Mouse (Mus musculus) c-Kit-positive CD71-positive TER-119-negative erythroid progenitor cells, embryonic 14.5 days (primary cell): ENCODE data around the gene Asb16.

Experiments
- DNase-seq: peaks from one replicate; pipeline ENCODE4 v3.0.0-alpha.2; 2013; ENCODE audit warnings: low read depth

The Asb16 gene

DNA sequence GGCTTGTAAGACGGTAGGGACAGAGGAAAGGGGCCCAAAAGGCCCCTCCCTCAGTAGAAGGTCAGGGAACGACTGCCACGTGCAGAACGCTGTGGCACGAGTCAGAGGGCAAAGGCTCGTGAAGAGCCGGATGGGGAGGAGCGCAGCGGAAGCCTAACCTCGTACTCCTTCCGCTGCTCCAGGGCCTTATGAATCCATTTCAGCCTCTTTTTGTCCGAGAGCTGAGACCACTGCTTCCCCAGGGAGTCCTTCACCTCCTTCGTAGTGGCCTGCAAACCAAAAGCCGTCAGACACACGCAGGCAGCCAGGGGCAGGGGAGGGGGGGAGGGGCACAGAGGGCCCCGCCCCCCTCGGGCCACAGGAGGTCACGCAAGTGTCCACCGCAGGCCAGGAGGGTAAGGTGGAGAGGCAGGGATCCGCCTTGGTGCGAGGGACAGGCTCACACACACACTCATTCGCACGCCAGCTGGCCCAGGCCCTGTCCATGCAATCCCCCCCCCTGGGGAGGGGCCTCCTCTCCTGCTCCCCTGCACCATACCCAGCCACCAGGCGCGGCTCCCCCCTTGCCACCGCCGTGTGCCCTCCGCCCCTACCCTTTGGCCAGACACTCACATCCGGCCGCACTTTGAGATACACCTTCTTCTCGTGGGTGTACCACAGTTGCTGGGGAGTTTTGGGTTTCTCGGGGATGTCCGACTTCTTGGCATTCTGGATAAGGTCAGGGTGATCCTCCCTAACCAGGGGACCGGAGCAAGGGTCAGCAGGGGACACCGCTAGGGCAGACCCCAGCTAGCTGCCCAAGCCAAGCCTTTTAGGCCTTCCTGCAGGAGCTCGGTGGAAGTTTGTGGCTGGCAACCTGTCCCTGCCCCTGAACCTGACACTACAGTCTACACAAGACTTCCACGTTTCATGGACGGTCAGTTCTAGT lies 42.5 kb downstream of the Asb16 start:
- no peak for DNase-seq

DNA sequence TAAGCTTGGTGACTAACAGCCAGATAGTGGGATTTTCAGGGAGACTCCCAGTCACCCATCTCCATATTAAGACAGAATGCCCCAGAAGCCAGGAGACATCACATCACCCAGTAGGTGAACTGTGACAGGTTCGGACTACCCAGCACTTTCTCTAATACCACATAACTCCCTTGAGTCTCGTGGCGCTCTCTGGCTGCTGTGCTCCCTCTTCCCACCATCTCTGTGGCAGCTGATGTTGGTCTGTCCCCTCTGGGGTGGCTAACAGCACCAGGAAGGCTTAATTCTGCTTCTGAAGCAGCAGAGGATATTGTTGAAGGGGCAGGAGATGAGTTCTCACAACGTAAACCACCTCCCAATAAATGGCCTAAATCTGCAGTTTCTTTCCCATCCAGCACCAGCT lies 43.4 kb downstream of the Asb16 start:
- no peak for DNase-seq

DNA sequence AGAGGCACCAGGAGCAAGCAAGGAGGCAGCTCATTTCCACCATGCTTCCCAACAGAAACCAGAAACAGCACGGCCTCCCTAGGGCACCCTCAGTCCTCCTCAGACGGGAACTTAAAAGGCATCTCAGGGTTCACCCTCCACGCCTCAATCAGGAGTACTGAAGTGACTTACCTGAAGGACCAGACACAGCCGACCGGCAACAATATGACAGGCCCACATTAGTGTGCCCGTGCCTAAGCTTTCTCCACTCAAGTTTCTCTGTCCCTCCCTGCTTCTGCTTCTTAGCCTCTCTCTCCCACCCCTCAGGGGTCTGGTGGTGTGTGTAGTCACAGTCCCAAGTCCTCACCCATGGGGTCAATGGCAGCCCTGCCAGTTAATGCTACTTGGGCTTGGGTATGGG lies 44.0 kb downstream of the Asb16 start:
- DNase-seq, result no peak

- DNase-seq, result no peak
Measured at GRCm38 (mm10) chr11:102314321-102314720, 45.8 kb downstream of the Asb16 start.

- DNase-seq, result no peak
Measured at GRCm38 (mm10) chr11:102315690-102316571, 47.4 kb downstream of the Asb16 start.

DNA sequence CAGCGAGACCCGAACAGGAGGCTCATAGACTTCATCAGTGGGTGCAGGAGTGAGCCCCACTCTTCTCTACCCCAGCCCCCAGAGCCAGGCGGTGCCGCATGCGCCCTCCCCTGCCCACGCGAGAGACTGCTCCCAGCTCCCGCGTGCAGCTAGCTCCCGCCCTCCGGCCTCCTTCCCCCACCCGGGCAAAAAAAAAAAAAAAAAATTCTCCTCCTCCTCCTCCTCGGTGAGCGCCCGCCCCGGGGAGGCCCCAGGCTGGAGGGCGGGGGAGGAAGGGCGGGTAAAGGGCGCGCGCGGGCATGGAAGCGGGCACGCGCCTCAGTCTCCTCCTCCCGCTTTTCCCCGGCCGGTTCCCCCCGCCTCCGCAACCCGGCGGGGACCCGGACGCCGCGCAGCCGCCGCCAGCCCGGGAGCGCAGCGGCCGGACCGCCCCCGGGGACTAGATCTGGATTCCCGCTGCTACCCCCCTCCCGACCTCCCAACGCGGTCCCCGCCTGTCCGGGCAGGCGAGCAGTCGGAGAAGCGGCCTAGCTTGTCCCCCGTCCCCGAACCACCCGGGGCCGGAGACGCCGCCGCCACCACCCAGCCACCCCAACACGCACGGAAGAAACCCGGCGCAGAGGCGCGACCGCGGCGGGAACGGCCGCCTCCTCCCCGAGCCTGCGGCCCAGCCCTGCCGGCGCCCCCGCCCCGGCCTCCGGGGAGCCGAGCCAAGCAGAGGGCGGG lies 48.2 kb downstream of the Asb16 start:
- peak; percentile 86 for DNase-seq

DNA sequence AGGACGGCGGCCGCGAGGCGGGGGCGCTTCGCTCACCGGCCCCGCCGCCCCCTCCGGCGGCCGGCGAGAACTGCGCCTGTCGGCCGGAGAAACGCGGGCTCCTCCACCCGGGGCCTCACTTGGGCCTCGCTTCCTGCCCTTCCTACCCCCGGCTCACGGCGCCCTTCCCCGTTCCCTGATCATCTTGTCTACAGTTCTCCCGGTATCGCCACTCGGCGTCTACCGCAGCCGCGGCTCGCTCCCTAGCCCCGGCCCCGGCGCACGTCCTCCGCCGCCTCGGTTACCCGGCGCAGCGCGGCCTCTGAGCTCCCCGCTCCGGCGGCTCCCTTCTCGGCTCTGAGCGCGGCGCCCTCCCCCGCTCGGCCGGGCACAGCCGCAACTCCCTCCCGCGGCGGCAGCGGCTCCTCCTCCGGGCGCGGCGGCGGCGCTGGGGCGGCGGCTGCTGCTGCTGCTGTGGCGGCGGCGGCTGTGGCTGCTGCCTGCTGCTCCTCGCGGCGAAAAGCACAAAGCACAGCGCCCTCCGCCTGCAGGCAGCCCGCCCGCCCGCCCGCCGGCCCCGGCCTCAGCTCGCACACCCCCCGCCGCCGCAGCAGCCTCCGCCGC lies 48.9 kb downstream of the Asb16 start:
- DNase-seq, result no peak

DNA sequence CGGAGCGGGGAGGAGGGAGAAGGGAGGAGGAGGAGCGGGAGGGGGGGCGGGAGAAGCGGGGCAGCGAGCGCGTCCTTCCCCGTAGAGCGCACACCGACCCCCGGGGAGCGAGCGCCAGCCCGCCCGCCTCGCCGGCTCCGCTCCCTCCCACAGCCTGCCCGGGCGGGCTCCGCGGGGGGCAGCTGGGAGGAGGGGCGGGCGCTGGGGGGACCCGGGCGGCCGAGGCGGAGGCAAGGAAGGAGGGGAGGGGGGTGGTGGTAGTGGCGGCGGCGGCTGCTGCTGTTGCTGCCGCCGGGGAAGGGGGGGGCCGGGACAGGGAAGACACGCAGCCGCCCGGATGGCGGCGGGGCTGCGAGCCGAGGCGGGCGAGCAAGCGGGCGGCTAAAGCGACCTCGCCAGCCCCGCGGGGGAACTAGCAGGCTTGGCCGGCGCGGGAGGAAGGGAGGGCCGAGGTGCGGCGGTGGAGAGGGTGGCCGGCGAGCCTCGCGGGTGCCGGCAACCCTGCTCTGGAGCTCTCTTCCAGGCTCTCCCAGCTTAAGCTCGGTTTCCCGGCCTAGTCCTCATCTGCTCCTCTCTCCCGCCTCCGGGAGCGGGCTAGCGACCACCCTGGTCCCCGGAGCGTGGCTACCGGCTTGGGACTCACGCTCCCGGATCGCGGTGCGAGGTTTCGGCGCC lies 49.5 kb downstream of the Asb16 start:
- no peak for DNase-seq

GRCm38 (mm10) chr11:102318576-102319409 lies 50.2 kb downstream of the Asb16 start:
- DNase-seq, result no peak

- DNase-seq, result no peak
Measured at GRCm38 (mm10) chr11:102319410-102319792, 50.9 kb downstream of the Asb16 start, which contains the start of gene Ubtf. Gene Ubtf, minus strand, starts transcription at chr11:102319742.

DNA sequence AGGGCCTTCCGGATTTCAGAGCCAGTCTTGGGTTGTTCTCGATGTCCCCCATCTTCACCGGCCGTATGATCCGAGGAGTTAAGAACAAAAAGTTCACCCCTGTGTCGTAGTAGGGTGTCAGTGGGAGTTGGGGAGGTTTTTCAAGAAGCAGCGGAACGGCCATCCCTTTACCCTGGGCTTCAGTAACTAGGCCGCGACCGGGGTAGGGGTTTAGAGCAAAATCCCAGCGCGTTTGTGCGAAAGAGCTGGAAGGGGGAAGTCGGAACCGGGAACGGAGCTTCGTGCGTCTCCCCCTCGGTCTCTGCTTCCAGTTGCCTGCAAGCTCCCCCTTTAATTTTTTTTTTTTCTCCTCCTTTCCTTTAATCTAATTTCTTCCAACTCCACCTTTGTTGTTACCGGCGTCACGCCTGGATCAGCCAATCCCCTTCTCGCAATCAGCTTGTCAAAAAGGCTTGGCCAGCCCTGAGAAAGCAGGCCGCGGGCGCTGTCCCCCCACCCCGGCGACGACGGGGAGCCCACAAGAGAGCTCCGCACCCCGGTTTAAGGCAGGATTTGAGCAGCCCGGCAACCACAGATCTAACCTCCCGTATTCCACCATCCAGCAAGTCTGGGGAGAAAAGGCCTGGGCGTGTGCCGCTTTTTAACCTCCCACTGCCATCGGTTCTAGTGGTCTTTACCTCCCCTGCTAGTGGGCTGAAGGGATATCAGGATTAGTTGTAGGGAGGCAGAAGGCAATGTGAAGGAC lies 51.6 kb downstream of the Asb16 start:
- DNase-seq, result peak; percentile 89

- DNase-seq, result no peak
Measured at GRCm38 (mm10) chr11:102320686-102321005, 52.1 kb downstream of the Asb16 start.

- DNase-seq, result no peak
Measured at GRCm38 (mm10) chr11:102321931-102322330, 53.4 kb downstream of the Asb16 start.

- DNase-seq, result no peak
Measured at GRCm38 (mm10) chr11:102323516-102323915, 55.0 kb downstream of the Asb16 start.

GRCm38 (mm10) chr11:102327250-102327649 lies 58.7 kb downstream of the Asb16 start:
- no peak for DNase-seq

- DNase-seq, result no peak
Measured at GRCm38 (mm10) chr11:102327839-102328238, 59.3 kb downstream of the Asb16 start.
